Mouse (Mus musculus): ENCODE results near the gene Bcor. TPM values are rescaled to one million over a fixed set of nuclear protein-coding genes. Genes with fewer than 3 reads are reported as not detected.

Gene Bcor
- total and polyA plus RNA-seq, 3 experiments: 11.2 to 22.4 (median 18.0) TPM

DNA sequence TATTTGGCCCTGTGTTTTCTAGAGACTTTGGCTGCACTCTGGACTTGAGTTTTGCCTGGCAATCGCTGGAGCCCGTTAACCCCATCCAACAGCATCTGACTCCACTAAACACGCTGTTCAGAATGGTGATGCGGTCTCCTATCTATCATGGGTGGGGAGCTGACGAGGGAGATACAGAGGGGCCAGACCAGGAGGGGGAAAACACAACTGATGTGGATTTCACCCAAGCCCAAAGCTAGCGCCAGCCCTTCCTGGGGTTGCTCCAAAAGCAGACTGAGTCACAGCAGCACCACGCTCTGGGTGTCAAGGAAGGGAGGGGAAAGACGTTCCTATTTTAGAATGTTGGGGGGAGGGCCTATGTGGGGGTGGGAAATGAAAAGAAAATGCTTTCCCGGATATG, 94.4 kb downstream of the Bcor start:
- Histone ChIP-seq H3K79me2 (replicated peaks; ENCODE audit: control insufficient read depth, insufficient read depth, low read length) (0 out of 2 replicates have a peak, but pooled peaks cover 3% of the 10 kb centered on the region), H3K4me3 (no peak overlapping the region), H3K27me3 (ENCODE audit: control insufficient read depth, insufficient read depth, low read length) (no peaks in the 10 kb centered on the region), H3K27ac (no peak overlapping the region), H3K9ac (ENCODE audit: low read depth, low read length) (no peak overlapping the region), H3K4me1 (ENCODE audit: control insufficient read depth, insufficient read depth, low read length) (peaks cover 18% of the 10 kb centered on the region), H3K36me3 (ENCODE audit: control insufficient read depth, insufficient read depth, low read length) (no peaks in the 10 kb centered on the region)
- TF ChIP-seq CTCF (IDR thresholded peaks at IDR 0.05) (no peak), POLR2A (IDR thresholded peaks at IDR 0.05; ENCODE audit: insufficient read depth, low read depth, low read length) (no peak), EP300 (IDR thresholded peaks at IDR 0.05; ENCODE audit: insufficient read depth, low read depth, low read length) (no peak)
- 22% methylated on average over 9 of the region's 9 CpGs for WGBS
- DNase-seq: peak in 1 of 2 experiments; percentile 21
- intact Hi-C loops (cut with DNase I): no loop called here

DNA sequence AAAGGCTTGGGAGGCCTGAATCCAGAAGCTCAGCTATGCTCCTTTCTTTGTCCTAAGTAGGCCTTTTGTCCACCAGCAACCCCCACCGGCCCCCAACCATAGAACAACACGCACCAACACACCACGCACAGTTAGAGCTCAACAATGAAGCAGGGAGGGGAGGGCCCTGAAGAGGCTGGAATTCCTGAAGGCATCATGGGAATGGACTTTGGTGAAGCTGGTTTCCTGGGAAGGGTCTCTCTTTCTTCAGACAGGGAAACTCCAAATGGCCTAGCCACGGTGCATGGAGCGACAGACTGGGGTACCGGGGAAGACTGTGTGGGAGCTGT, 97.3 kb downstream of the Bcor start:
- Histone ChIP-seq H3K9ac (ENCODE audit: low read depth, low read length) (no peak overlapping the region), H3K36me3 (ENCODE audit: control insufficient read depth, insufficient read depth, low read length) (no peaks in the 10 kb centered on the region), H3K27ac (no peak overlapping the region), H3K27me3 (ENCODE audit: control insufficient read depth, insufficient read depth, low read length) (no peaks in the 10 kb centered on the region), H3K79me2 (replicated peaks; ENCODE audit: control insufficient read depth, insufficient read depth, low read length) (0 out of 2 replicates have a peak, but pooled peaks cover 3% of the 10 kb centered on the region), H3K4me1 (ENCODE audit: control insufficient read depth, insufficient read depth, low read length) (peaks cover 16% of the 10 kb centered on the region), H3K4me3 (no peak overlapping the region)
- TF ChIP-seq POLR2A (IDR thresholded peaks at IDR 0.05; ENCODE audit: insufficient read depth, low read depth, low read length): no peak
- no peak for TF ChIP-seq EP300 (IDR thresholded peaks at IDR 0.05; ENCODE audit: insufficient read depth, low read depth, low read length)
- no peak for DNase-seq
- WGBS: 50% methylated on average over 6 of the region's 6 CpGs
- intact Hi-C loops (cut with DNase I): no loop called here

GRCm38 (mm10) chrX:12062121-12062931, 97.8 kb downstream of the Bcor start:
- Histone ChIP-seq H3K9ac (ENCODE audit: low read depth, low read length) (no peak overlapping the region), H3K4me3 (no peak overlapping the region), H3K4me1 (ENCODE audit: control insufficient read depth, insufficient read depth, low read length) (peaks cover 16% of the 10 kb centered on the region), H3K36me3 (ENCODE audit: control insufficient read depth, insufficient read depth, low read length) (no peaks in the 10 kb centered on the region), H3K27ac (no peak overlapping the region), H3K27me3 (ENCODE audit: control insufficient read depth, insufficient read depth, low read length) (no peaks in the 10 kb centered on the region), H3K79me2 (replicated peaks; ENCODE audit: control insufficient read depth, insufficient read depth, low read length) (0 out of 2 replicates have a peak, but pooled peaks cover 3% of the 10 kb centered on the region)
- 48% methylated on average over 24 of the region's 24 CpGs for WGBS
- no peak for TF ChIP-seq CTCF (IDR thresholded peaks at IDR 0.05)
- intact Hi-C loops (cut with DNase I): no loop called here
- no peak for DNase-seq

DNA sequence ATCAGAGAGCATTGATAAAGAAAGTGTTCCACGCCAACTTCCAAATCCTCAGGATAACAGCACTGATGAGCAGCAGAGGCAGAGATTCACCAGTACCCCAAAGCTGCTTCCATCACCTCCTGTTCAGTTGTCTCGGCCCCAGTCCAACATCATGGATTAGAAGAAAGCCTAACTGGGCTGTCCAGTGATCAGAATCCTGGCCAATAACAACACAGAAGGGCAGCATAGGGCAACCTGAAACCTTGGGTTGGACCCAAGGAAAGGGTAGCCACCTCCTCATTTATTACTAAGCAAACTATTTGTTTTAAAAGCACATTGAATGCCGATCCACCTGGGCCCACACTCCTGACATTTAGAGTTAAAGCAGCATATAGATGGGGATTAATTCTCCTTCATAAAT, 99.3 kb downstream of the Bcor start:
- Histone ChIP-seq H3K4me3 (no peak overlapping the region), H3K27ac (no peak overlapping the region), H3K27me3 (ENCODE audit: control insufficient read depth, insufficient read depth, low read length) (no peaks in the 10 kb centered on the region), H3K9ac (ENCODE audit: low read depth, low read length) (no peak overlapping the region), H3K4me1 (ENCODE audit: control insufficient read depth, insufficient read depth, low read length) (peaks cover 9% of the 10 kb centered on the region), H3K79me2 (replicated peaks; ENCODE audit: control insufficient read depth, insufficient read depth, low read length) (0 out of 2 replicates have a peak, but pooled peaks cover 3% of the 10 kb centered on the region), H3K36me3 (ENCODE audit: control insufficient read depth, insufficient read depth, low read length) (no peaks in the 10 kb centered on the region)
- no peak for DNase-seq
- WGBS: 59% methylated on average over 3 of the region's 3 CpGs
- intact Hi-C loops (cut with DNase I): no loop called here
- TF ChIP-seq CTCF (IDR thresholded peaks at IDR 0.05): no peak

DNA sequence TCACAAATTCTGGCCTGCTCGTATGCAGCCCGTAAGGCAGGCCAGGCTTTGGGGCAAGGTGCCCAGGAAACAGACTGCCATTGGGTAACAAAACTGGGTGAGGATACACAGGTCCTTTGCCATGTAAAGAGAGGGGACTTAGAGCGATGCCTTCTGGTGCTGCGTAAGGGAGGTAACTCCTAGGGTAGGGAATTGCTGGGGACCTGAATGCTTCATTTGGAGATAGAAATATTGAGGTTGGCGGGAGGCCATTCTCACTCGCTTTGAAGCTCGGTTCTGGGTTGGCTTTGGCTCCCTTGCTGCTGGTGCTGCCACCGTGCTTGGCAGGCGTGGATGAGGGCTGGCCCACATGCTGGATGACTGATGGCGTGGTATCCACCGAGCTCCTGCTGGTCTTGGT, 102.9 kb downstream of the Bcor start:
- intact Hi-C loops (cut with DNase I): no loop called here
- no peak for DNase-seq
- TF ChIP-seq POLR2A (IDR thresholded peaks at IDR 0.05; ENCODE audit: insufficient read depth, low read depth, low read length) (no peak), EP300 (IDR thresholded peaks at IDR 0.05; ENCODE audit: insufficient read depth, low read depth, low read length) (no peak), CTCF (IDR thresholded peaks at IDR 0.05) (no peak)
- Histone ChIP-seq H3K36me3 (ENCODE audit: control insufficient read depth, insufficient read depth, low read length) (no peaks in the 10 kb centered on the region), H3K79me2 (replicated peaks; ENCODE audit: control insufficient read depth, insufficient read depth, low read length) (no peaks in the 10 kb centered on the region), H3K4me1 (ENCODE audit: control insufficient read depth, insufficient read depth, low read length) (no peaks in the 10 kb centered on the region), H3K9ac (ENCODE audit: low read depth, low read length) (no peak overlapping the region), H3K4me3 (no peak overlapping the region), H3K27me3 (ENCODE audit: control insufficient read depth, insufficient read depth, low read length) (no peaks in the 10 kb centered on the region), H3K27ac (no peak overlapping the region)
- WGBS: 68% methylated on average over 11 of the region's 11 CpGs

DNA sequence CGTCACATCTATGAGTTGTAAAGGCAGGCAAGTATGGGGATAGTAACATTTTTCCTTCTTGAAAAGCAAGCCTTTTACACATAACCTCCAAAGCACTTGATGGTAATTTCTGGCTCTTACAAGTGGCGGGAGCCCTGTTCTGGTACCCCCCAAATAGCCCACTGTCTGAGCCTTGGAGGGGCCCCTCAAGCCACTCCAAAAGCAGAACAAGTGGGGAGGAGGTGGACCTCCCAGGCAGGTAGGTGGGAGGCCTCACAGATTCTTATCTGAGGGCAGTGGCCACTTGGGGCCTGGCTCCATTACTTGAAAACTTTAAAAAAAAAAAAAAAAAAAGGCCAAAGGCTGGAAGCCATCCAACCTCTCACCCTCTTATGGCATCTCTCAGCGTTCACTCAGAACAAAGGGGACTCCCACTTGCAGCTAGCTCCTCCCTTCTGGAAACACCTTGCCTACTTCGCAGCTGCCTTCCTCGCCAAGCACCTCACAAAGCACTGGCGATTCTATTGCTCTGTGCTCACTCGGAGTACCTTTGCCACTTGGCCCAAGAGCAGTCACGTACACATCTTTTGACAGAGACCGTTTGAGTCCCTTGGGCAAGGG, 106.7 kb downstream of the Bcor start:
- H3K27me3 ChIP-seq (ENCODE audit: control insufficient read depth, insufficient read depth, low read length): no peaks in the 10 kb centered on the region
- WGBS: 68% methylated on average over 9 of the region's 9 CpGs
- peak in 1 of 2 experiments; percentile 10 for DNase-seq
- no peaks in the 10 kb centered on the region for H3K79me2 ChIP-seq (replicated peaks; ENCODE audit: control insufficient read depth, insufficient read depth, low read length)
- no peak overlapping the region for H3K27ac ChIP-seq
- H3K4me1 ChIP-seq (ENCODE audit: control insufficient read depth, insufficient read depth, low read length): no peaks in the 10 kb centered on the region
- intact Hi-C loops (cut with DNase I): no loop called here
- no peak overlapping the region for H3K4me3 ChIP-seq
- no peak for TF ChIP-seq POLR2A (IDR thresholded peaks at IDR 0.05; ENCODE audit: insufficient read depth, low read depth, low read length)
- no peak for TF ChIP-seq CTCF (IDR thresholded peaks at IDR 0.05)
- no peak for TF ChIP-seq EP300 (IDR thresholded peaks at IDR 0.05; ENCODE audit: insufficient read depth, low read depth, low read length)
- H3K36me3 ChIP-seq (ENCODE audit: control insufficient read depth, insufficient read depth, low read length): no peaks in the 10 kb centered on the region
- no peak overlapping the region for H3K9ac ChIP-seq (ENCODE audit: low read depth, low read length)

All from heart, adult 2 months (tissue).